Mouse (Mus musculus) brown adipose tissue, adult 24 weeks (tissue): ENCODE measurements around the gene Clspn. TPM values are rescaled to one million over a fixed set of nuclear protein-coding genes. Genes with fewer than 3 reads are reported as not detected.
A peak's percentile ranks its signal among the peaks of the same experiment; 100 is the strongest.
"Not testable (repeated sequence)": the region's sequence is repeated elsewhere in the genome, so short reads cannot be mapped to it uniquely, and the experiment has no call there.

Source experiments
- H3K27ac ChIP-seq: fragments of 200-500 bp; replicated peaks from 2 replicates; pipeline ENCODE4 v1.5.1; 2012; ENCODE audit warnings: low read depth, mild to moderate bottlenecking, low read length
- H3K4me1 ChIP-seq: fragments of 200-500 bp; 2 replicates; pipeline ENCODE4 v1.6.1; 2012; ENCODE audit warnings: low read length, mixed read lengths; ENCODE audit not compliant: control insufficient read depth, insufficient read depth, insufficient read length
- H3K4me3 ChIP-seq: fragments of 200-500 bp; 2 replicates; pipeline ENCODE4 v1.5.1; 2012; ENCODE audit warnings: low read depth, mild to moderate bottlenecking, low read length, moderate library complexity; ENCODE audit not compliant: insufficient read depth
- polyA plus RNA-seq: library from polyadenylated mRNA; stranded (reverse); fragments of >200 nt; gene quantifications from 2 replicates; pipeline ENCODE4 v1.2.4, GENCODE M21; 2012; ENCODE audit not compliant: missing spikeins, insufficient read depth, insufficient read length

The Clspn gene
- polyA plus RNA-seq: not detected in 2 replicates

DNA sequence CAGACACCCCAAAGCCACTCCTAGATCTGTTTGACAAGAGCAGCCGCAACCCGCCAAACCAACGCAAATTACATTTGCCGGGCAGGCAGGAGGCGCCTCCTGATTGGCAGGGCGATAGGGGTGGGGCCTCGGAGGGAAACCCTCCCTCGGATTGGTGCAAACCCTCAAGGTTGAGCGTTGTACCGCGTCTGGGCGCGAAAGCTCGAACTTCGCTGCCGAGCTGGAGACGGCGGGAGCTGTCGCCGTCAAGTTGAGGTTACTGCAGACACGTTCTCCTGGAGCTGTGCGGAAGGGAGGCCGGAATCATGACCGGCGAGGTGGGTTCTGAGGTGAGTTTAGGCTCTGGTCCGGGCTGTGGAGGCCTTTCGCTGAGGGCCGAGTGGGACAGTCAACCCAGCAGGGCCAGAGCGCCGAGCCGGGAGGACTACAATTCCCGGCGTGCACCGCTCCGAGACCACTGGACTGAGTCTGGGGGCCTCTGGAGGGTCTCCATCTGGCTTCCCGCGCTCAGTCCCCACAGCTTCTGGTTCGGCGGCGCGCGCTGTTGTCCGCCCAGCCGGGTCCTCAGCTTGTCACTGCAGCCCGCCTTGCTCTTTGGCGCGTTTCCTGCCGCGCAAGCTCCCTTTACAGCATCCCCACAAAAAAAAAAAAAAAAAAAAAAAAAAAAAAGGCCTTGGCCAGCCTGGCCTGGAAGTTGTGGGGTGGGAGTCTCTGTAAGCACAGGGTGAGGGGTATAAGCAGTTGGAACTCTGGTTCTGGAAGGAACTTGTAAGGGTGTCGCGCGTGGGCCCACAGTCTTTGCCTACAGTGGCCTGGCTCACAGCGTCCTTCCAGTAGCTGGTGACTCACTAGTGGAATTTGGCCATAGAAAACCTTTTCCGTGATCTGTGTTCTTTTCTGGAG, at the start of gene Clspn:
Gene Clspn (plus strand): TSS at position 127 of the 903 bp plus-strand sequence.
- H3K4me1 ChIP-seq: no peaks in the 10 kb centered on the region
- H3K4me3 ChIP-seq: peak within 1 kb of the TSS; percentile 64
- no peak within 1 kb of the TSS for H3K27ac ChIP-seq

DNA sequence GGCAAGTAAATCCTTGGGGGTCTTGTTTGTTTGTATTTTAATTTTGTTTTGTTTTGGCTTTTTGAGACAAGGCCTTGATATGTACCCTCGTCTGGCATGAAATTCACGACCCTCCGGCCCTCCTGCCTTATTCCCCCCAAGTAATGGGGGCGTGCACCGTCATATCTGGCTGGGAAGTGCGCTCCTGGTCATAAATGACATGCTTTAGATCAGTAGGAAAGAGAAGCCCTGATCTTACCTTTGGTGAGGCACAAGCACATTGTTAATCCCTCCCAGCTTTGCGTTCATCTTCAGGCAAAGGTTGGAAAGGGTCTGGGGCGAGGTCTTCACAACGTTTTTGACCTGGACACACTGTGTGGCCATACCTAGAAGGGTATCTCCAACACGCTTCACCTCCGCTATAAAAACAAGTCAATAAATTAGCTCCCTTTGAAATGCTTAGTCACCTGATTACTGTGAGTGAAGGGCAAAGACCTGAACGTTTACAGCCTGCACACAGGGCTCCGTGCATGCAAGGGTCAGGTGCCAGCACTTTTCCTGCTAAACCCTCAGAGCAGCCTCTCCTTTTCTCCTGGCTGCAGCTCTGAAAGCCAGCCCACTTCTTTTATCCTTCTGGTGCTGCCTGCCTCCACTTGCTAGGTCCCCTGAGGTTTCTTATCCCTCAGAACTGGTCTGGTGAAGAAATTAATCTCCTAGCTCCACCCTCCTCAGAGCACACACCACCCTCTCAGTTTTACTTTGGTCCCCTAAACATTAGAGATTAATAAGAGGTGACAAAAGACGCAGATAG, 48.4 kb upstream of the Clspn start:
- Histone ChIP-seq H3K4me3 (no peak overlapping the region), H3K27ac (no peak overlapping the region), H3K4me1 (no peaks in the 10 kb centered on the region)

DNA sequence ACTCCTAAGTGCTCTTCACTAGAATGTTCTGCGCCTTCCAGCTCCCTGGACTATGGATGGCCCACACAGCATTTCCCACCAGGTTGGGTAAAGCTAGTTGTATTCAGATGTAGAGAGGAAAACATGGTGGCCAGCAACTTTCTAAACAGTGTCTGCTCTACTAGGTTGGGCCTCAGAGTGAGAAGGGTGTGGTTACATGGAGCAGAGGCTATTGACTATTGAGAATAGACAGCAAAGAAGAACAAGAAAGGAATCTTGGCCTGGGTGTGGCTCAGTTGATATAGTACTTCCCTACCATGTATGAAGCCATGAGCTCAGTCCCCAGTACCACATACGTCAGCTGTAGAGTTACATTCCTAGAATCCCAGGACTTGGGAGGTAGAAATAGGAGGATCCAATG, 47.7 kb upstream of the Clspn start:
- H3K4me1 ChIP-seq: no peaks in the 10 kb centered on the region
- H3K4me3 ChIP-seq: no peak overlapping the region
- no peak overlapping the region for H3K27ac ChIP-seq

DNA sequence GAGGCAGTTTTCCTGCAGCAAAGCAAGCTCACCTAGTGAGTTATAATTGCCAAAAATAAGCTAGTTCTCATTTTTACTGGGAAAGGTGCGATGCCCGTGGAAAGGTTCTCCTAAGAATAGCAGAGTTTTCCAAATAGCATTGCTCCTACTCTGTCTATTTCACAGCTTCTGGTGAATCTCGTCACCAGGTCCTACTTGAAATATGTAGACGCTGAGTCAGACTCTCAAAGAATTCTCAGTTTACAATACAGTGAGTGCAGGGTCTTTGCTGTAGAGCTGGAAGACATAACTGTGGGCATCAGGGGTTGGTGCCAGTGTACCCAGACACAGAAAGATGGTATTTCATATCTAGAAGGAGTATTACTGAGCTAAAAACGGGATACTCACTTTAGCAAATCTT, 45.7 kb upstream of the Clspn start:
- Histone ChIP-seq H3K4me1 (no peaks in the 10 kb centered on the region), H3K4me3 (no peak overlapping the region), H3K27ac (no peak overlapping the region)

DNA sequence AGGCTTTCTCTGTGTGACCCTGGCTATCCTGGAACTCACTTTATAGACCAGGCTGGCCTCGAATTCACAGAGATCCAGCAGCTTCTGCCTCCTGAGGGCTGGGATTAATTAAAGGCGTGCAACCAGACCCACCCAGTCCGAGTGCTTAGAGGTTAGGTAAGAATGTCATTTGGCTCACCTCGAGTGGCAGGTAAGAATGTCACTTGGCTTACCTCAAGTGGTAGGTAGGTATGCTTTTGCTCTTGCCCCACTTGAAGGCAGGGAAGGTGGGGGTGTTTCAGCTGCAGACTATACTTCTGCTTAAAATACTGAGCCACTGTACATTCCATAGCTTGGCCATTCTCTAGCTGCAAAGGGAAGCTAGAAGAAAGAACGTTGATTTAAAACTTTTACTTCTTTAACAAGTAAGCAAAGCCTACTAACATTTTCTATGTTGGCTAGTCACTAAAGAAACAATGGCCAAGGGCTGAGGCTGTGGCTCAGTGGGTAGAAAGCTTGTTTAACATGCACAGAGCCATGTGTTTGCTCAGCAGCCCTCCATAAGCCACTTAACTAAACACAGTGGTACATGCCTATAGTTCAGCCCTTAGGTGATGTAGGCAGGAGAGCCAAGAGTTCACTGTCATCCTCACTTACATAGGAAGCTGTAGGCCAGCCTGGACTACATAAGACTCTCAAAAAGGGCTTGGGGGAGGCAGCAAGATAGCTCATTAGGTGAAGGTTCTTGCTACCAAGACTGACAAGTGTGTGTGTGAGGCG, 44.2 kb upstream of the Clspn start:
- H3K27ac ChIP-seq: no peak overlapping the region
- H3K4me3 ChIP-seq: no peak overlapping the region
- H3K4me1 ChIP-seq: no peaks in the 10 kb centered on the region

DNA sequence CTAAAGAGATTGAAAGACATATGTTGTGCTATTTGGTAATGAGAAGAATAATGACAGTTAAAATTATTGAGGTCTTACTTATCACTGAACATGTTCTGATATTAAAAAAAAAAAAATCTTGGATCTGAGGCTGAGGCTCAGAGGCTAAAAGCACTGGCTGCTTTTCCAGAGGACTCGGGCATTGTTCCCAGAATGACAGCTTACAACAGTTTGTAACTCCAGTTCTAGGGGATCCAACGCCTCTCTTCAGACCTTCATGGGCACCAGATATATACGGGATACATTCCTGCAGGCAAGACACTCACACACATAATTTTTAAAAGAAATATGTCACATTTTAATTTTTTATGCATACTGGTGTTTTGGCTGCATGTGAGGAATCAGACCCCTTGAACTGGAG, 30.6 kb upstream of the Clspn start:
- H3K4me1 ChIP-seq: no peaks in the 10 kb centered on the region
- H3K27ac ChIP-seq: no peak overlapping the region
- no peak overlapping the region for H3K4me3 ChIP-seq

DNA sequence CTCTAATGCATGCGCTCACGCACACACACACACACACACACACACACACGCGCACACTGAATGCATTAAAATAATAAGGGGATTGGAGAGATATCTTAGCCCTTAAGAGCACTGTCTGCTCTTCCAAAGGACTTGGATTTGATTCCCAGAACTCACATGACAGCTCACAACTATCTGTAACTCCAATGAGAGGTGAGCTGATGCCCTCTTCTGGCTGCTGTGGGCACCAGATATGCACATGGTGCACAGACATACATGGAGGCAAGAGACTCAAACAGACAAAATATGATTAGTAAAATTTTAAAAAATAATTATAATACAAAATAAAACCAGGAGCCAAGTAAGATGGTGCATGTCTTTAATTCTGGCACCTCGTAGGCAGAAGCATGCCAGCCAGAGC, 29.9 kb upstream of the Clspn start:
- no peaks in the 10 kb centered on the region for H3K4me1 ChIP-seq
- no peak overlapping the region for H3K27ac ChIP-seq
- no peak overlapping the region for H3K4me3 ChIP-seq

DNA sequence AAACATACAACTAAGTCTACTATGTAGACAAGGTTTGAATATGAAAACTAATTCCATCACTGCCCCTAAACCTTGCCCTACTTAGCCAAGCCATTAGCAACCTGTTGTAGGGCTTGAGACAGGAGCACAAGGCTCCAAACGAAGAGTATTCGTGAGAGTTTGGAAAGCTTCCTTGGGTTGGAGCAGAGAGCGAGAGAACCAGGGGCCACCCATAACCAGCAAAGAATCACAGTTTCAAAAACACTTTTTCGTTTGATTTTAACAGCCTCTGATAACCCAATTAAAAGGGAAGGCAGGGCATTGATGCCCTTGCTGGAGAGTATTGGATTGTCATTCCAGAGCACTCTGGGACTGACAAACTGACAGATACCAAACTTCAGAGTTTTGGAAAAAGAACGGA, 24.4 kb upstream of the Clspn start:
- Histone ChIP-seq H3K4me1 (peaks cover 3% of the 10 kb centered on the region; the same call in 1 of the 2 replicates), H3K27ac (no peak overlapping the region), H3K4me3 (peak overlapping the region; percentile 84)

DNA sequence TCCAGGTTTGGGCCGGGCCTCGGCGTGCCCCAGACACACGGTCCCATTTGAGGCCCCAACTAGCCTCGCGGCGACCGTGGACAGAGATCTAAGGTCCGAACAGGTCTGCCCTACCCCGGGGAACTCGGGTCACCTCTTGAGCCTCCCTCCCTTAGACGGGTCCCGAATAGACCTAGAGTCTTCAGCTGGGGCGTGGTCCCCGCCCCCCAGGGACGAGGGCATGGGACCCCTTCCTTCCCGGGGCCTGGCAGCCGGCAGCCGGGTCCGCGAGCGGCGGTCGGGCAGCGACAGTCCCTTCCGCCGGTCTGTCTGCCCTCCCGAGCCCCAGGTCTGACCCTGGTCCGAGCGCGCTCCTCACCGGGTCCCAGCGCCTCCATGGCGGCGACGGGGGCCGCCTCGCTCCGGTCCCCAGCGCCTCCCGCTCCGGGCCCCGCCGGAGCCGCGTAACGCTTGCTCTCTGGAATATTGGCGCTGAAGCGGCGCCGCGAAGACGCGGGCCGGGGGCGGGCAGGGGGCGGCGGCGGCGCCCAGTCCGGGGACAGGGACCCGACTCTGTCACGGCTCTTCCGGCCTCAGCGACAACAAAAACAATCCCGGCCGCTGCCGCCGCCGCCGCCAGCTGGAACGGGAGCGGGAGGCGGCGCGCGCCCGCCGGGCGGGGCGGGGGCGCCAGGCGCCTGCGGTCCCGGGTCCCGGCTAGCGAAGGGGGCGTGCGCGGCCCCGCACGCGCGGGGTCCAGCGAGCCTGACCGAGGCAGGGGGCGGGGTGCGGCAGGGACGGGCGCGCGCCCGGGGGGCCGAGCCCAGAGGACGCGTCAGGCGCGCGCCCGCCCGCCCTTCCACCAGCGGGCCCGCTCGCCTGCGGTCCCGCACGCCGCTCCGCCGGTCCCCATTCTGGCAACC, 23.7 kb upstream of the Clspn start, which contains the start of gene Ago4:
Gene Ago4 (minus strand): TSS at position 646 of the 902 bp plus-strand sequence.
- Histone ChIP-seq H3K4me3 (peak within 1 kb of the TSS; percentile 84), H3K27ac (no peak within 1 kb of the TSS), H3K4me1 (peaks cover 3% of the 10 kb centered on the region; the same call in 1 of the 2 replicates)

DNA sequence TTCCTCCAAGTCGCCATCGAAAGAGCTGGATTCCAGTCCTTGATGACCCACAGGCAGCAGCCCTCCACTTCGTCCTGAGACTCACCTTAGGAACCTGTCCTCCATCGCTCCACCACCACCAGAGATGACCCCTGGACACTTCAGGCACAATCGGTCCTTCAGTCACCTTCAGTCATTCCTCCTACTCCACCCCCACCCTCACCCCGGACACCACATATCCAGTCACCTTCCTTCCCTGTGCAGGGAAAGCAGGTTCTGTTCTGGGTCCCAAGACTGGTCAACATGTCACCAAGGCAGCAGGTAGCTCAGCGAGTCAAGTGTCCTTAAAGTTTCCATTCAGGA, 23.0 kb upstream of the Clspn start:
- H3K27ac ChIP-seq: no peak overlapping the region
- H3K4me1 ChIP-seq: peaks cover 3% of the 10 kb centered on the region; the same call in 1 of the 2 replicates
- peak overlapping the region; percentile 84 for H3K4me3 ChIP-seq

DNA sequence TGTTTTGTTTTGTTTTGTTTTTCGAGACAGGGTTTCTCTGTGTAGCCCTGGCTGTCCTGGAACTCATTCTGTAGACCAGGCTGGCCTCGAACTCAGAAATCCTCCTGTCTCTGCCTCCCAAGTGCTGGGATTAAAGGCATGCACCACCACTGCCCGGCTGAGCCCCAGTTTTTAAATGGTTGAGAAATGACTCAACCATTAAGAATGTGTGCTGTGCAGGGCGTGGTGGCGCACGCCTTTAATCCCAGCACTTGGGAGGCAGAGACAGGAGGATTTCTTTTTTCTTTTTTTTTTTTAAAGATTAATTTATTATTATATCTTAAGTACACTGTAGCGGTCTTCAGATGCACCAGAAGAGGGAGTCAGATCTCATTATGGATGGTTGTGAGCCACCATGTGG, 21.1 kb upstream of the Clspn start:
- not testable (repeated sequence) for H3K4me1 ChIP-seq, H3K27ac ChIP-seq, H3K4me3 ChIP-seq

DNA sequence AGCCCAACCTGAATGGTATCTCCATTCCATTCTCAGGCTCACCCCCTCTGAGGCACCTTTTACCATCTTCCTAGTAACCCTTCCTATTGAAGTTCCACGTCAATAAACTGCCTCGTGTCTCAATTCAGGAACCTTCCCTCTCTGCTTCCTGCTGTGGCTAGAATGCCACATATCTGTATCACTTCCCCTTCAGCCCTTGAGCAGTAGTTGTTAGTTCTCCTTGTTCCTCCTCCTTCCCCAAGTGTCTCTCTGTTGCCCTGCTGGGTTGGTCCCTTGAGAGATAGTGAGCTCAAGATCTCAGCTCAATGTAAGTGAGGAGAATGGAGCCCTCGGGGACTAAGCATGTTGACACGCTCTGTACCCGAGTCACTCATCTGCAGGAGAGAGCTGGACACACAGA, 19.9 kb upstream of the Clspn start:
- Histone ChIP-seq H3K27ac (peak overlapping the region; percentile 80), H3K4me3 (no peak overlapping the region), H3K4me1 (peaks cover 3% of the 10 kb centered on the region; the same call in 1 of the 2 replicates)

DNA sequence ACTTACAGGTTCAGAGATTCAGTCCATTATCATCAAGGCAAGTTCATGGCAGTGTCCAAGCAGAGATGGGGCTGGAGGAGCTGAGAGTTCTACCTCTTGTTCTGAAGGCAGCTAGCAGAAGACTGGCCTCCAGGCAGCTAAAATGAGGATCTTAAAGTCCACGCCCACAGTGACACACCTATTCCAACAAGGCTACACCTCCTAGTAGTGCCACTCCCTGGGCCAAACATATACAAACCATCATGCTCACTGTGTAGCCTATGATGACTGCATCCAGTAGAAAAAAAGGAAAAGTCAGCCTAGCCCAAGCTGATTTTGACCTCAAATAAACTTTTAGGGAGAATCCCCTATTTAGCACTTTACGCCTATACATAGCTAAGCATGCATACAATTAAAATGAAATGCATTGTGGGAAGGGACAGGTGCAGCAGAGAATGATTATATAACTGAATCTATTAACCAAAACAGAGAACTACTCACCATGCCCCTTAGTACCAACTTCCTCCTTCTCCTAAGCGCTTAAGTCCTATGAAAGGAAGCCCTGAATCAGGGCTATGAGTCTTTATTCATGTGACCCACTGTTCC, 16.2 kb upstream of the Clspn start:
- Histone ChIP-seq H3K27ac (no peak overlapping the region), H3K4me1 (no peaks in the 10 kb centered on the region), H3K4me3 (no peak overlapping the region)

DNA sequence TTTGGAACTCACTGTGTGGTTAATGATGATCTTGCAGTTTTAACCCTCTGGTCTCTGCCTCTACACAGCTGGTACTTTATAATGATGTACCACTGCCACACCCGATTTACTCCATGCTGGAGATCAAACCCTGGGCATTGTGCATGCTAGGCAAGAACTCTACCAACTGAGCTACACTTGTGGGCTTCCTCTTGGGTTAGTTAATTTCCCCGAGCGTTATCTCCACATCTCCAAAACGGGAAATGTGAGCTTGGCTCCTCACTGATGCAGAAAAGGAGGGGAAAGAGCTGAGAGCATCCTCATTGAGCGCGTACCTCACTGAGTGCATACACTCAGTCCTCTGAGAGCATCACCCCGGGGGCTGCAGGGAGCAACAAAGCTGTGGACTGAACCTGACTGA, 13.9 kb upstream of the Clspn start:
- Histone ChIP-seq H3K27ac (no peak overlapping the region), H3K4me3 (no peak overlapping the region), H3K4me1 (no peaks in the 10 kb centered on the region)
